Mouse (Mus musculus) liver, embryonic 14.5 days (tissue): ENCODE measurements around the gene Pola1. TPM values are rescaled to one million over a fixed set of nuclear protein-coding genes. Genes with fewer than 3 reads are reported as not detected.
"Not testable (repeated sequence)": the region's sequence is repeated elsewhere in the genome, so short reads cannot be mapped to it uniquely, and the experiment has no call there.

ENCODE experiments used
- ATAC-seq: fragments of 200-750 bp; cut with Nextera tagmentation; 2 replicates; pipeline ENCODE4 v1.8.0; 2017; ENCODE audit warnings: moderate number of reproducible peaks, mild to moderate bottlenecking, moderate library complexity; ENCODE audit not compliant: insufficient read depth
- DNase-seq, 3 experiments: peaks; one replicate each; pipeline ENCODE4 v3.0.0-alpha.2; 2012 to 2013; ENCODE audit warnings: low read depth in 3 of 3, low spot score in 3 of 3
- H3K27ac ChIP-seq: fragments of 300-500 bp; sonication (generic); 2 replicates; pipeline ENCODE4 v1.5.1; 2014; ENCODE audit warnings: moderate library complexity, mild to moderate bottlenecking, control low read depth, inconsistent platforms
- H3K27me3 ChIP-seq: fragments of 300-500 bp; sonication (generic); 2 replicates; pipeline ENCODE4 v1.6.1; 2014; ENCODE audit warnings: mild to moderate bottlenecking, low read length, moderate library complexity; ENCODE audit not compliant: control insufficient read depth, insufficient read depth
- H3K36me3 ChIP-seq: fragments of 300-500 bp; sonication (generic); replicated peaks from 2 replicates; pipeline ENCODE4 v1.6.1; 2014; ENCODE audit warnings: low read depth; ENCODE audit not compliant: control insufficient read depth, insufficient read depth
- H3K4me1 ChIP-seq, 2 experiments: fragments of 200-500 bp in 1 of 2; fragments of 300-500 bp in 1 of 2; sonication (generic) in 1 of 2; replicated peaks; 2 replicates each; pipeline ENCODE4 v1.6.1; 2012 to 2014; ENCODE audit warnings: antibody characterized with exemption in 1 of 2, inconsistent platforms in 1 of 2, low read length in 1 of 2; ENCODE audit not compliant: control insufficient read depth in 2 of 2, insufficient read depth in 2 of 2
- H3K4me2 ChIP-seq: fragments of 300-500 bp; sonication (generic); 2 replicates; pipeline ENCODE4 v1.6.1; 2014; ENCODE audit warnings: low read depth, mild to moderate bottlenecking, control low read depth, moderate library complexity
- H3K4me3 ChIP-seq, 2 experiments: fragments of 200-500 bp in 1 of 2; fragments of 300-500 bp in 1 of 2; sonication (generic) in 1 of 2; 2 replicates each; pipeline ENCODE4 v1.5.1; 2012 to 2014; ENCODE audit warnings: low read depth in 2 of 2, low read length in 2 of 2, mild to moderate bottlenecking in 2 of 2, control low read depth in 1 of 2, inconsistent platforms in 1 of 2, moderate library complexity in 1 of 2; ENCODE audit not compliant: insufficient read depth in 1 of 2
- H3K9ac ChIP-seq: fragments of 300-500 bp; sonication (generic); replicated peaks from 2 replicates; pipeline ENCODE4 v1.6.1; 2014; ENCODE audit warnings: mild to moderate bottlenecking, control low read depth, moderate library complexity
- H3K9me3 ChIP-seq: fragments of 300-500 bp; sonication (generic); 2 replicates; pipeline ENCODE4 v1.6.1; 2016; ENCODE audit warnings: low read length, mixed read lengths; ENCODE audit not compliant: control insufficient read depth
- CTCF ChIP-seq: IDR thresholded peaks from 2 replicates; pipeline ENCODE4 v1.5.1; 2016; ENCODE audit warnings: antibody characterized with exemption, low read depth, control low read depth
- EP300 ChIP-seq: IDR thresholded peaks from 2 replicates; pipeline ENCODE4 v1.6.1; 2016; ENCODE audit warnings: antibody characterized with exemption, low read depth
- WGBS: fragments of 180-500 bp; shearing (Covaris S2); extraction: QIAGEN DNeasy Blood & Tissue Kit; methylation state at CpG from one replicate; pipeline ENCODE4 v1.1.7; 2014; ENCODE audit not compliant: insufficient replicate concordance; 5-methylcytosine and 5-hydroxymethylcytosine counted together
- polyA plus RNA-seq, 2 experiments: library from polyadenylated mRNA; depleted of rRNA in 1 of 2; stranded (reverse) in 1 of 2; unstranded in 1 of 2; fragments of >200 nt; fragmentation: Nextera tagmentation in 1 of 2; extraction: Ambion mirVana in 1 of 2; gene quantifications; 2 replicates each; pipeline versions ENCODE4 v1.2.1 to v1.2.3; 2012 to 2014

Pola1 gene
- polyA plus RNA-seq, 2 experiments: 6.7 to 14.3 TPM

DNA sequence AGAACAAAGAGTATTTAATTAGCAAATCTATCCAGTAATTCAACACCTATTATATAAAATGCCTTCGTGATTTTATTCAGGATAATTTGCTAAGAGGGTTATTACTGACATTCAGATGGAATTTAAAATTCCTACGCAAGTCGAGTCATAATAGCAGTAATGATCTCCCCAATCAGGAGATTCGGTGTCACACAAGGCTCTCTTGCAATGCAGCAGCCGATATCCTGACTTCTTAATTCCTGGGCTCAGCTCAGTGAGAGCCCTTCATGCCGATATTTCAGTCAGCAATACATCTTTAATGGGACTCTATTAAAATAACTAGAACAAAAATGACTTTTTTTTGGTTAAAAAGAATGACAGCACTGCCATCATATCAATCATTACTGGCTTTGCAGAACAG lies 134.4 kb downstream of the Pola1 start:
- no peak for DNase-seq
- no peak overlapping the region for H3K4me2 ChIP-seq
- no peak overlapping the region for H3K27ac ChIP-seq
- no peaks in the 10 kb centered on the region for H3K4me1 ChIP-seq
- H3K4me3 ChIP-seq: no peak overlapping the region
- no peaks in the 10 kb centered on the region for H3K27me3 ChIP-seq
- H3K36me3 ChIP-seq: no peaks in the 10 kb centered on the region
- no peaks in the 10 kb centered on the region for H3K9me3 ChIP-seq
- 77% methylated on average over 6 of the region's 6 CpGs for WGBS
- H3K9ac ChIP-seq: no peak overlapping the region
- TF ChIP-seq CTCF (no peak), EP300 (no peak)
- no peak for ATAC-seq

GRCm38 (mm10) chrX:93465711-93466110 lies 166.2 kb downstream of the Pola1 start:
- H3K27me3 ChIP-seq: no peaks in the 10 kb centered on the region
- 42% methylated on average over 1 of the region's 1 CpGs for WGBS
- H3K9me3 ChIP-seq: no peaks in the 10 kb centered on the region
- H3K27ac ChIP-seq: no peak overlapping the region
- H3K4me1 ChIP-seq: no peaks in the 10 kb centered on the region
- H3K36me3 ChIP-seq: no peaks in the 10 kb centered on the region
- TF ChIP-seq CTCF (no peak), EP300 (no peak)
- ATAC-seq (no peak), DNase-seq (no peak)
- no peak overlapping the region for H3K4me2 ChIP-seq
- H3K9ac ChIP-seq: no peak overlapping the region
- no peak overlapping the region for H3K4me3 ChIP-seq

GRCm38 (mm10) chrX:93429738-93430260 lies 202.2 kb downstream of the Pola1 start:
- H3K4me3 ChIP-seq: no peak overlapping the region
- no peak overlapping the region for H3K27ac ChIP-seq
- no peak overlapping the region for H3K4me2 ChIP-seq
- no peaks in the 10 kb centered on the region for H3K36me3 ChIP-seq
- no peak for TF ChIP-seq CTCF
- TF ChIP-seq EP300: no peak
- no peak overlapping the region for H3K9ac ChIP-seq
- H3K4me1 ChIP-seq: no peaks in the 10 kb centered on the region
- H3K27me3 ChIP-seq: no peaks in the 10 kb centered on the region
- DNase-seq: no peak
- H3K9me3 ChIP-seq: no peaks in the 10 kb centered on the region
- 73% methylated on average over 6 of the region's 6 CpGs for WGBS
- ATAC-seq: no peak

GRCm38 (mm10) chrX:93428956-93429737 lies 202.8 kb downstream of the Pola1 start:
- H3K36me3 ChIP-seq: no peaks in the 10 kb centered on the region
- TF ChIP-seq EP300: no peak
- TF ChIP-seq CTCF: no peak
- WGBS: 76% methylated on average over 9 of the region's 9 CpGs
- H3K27ac ChIP-seq: no peak overlapping the region
- H3K27me3 ChIP-seq: no peaks in the 10 kb centered on the region
- DNase-seq (no peak), ATAC-seq (no peak)
- H3K4me2 ChIP-seq: no peak overlapping the region
- H3K4me1 ChIP-seq: no peaks in the 10 kb centered on the region
- no peak overlapping the region for H3K4me3 ChIP-seq
- H3K9me3 ChIP-seq: no peaks in the 10 kb centered on the region
- H3K9ac ChIP-seq: no peak overlapping the region

DNA sequence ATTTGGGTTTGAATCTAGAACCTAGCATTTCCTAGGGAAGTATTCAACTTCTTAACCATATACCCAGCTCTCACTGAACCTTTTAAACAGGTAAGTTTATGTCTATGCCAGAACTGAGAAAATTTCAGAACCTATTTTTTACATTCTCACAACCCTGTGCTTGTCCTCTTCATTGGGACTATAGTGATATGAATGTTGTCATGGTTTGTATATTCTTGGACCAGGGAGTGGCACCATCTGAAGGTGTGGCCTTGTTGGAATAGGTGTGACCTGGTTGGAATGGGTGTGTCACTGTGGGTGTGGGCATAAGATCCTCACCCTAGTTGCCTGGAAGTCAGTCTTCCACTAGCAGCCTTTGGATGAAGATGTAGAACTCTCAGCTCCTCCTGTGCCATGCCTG lies 231.1 kb downstream of the Pola1 start:
- not testable (repeated sequence) for DNase-seq, H3K36me3 ChIP-seq

More for the DNA sequence above, 231.1 kb downstream of the Pola1 start:
- not testable (repeated sequence) for H3K4me1 ChIP-seq, H3K9ac ChIP-seq, H3K4me2 ChIP-seq, H3K9me3 ChIP-seq, ATAC-seq, H3K4me3 ChIP-seq, H3K27ac ChIP-seq, H3K27me3 ChIP-seq
